Mouse (Mus musculus): ENCODE measurements at regions not wholly inside any gene's neighbourhood (a gene's known extent, or its start where the extent isn't known, plus 50 kb on each side); places are given as distances from the start of the nearest gene placed in this dataset.

GRCm38 (mm10) chr13:116619105-116619504, 309.6 kb upstream of the Isl1 start:
- no peak for DNase-seq (ENCODE audit: low spot score in 2 of 2)

DNA sequence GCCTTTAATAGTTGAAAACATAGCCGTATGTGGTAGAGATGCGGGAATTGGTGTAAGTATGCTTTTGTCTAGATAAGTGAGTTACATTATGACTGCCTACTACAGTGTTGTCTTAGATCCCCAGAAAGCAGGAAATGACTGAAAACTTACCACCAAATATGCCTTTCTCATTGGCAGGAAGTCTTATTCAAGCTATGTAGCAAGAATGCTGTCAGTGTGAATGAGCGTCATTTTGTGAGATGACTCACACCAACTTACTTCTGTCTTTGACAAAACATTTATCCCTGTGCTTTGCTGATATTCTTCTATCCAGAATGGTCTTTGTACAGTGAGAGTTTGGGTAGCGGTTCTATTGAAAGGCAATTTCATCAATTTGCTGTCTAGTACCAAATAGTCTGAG, 286.9 kb upstream of the Isl1 start:
- DNase-seq (ENCODE audit: low spot score in 2 of 2): no peak

DNA sequence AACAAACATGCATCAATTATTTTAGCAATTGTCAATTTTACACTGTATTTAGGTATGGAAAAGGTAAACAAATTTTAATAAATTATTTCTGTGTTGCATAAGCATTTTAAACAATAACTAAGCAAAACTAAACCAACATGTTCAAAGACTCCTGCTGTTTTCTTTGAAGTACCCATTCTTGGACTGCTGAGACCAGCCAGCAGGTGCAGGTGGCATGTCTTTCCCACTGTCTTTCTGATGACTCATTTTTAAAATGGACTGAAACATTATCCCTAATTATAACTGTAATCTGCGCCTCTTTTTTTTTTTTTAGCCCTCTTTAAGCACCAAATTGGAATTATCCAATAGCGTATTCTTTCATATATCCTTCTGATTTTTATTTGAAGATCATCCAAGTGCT, 286.0 kb upstream of the Isl1 start:
- no peak for DNase-seq (ENCODE audit: low spot score in 2 of 2)

DNA sequence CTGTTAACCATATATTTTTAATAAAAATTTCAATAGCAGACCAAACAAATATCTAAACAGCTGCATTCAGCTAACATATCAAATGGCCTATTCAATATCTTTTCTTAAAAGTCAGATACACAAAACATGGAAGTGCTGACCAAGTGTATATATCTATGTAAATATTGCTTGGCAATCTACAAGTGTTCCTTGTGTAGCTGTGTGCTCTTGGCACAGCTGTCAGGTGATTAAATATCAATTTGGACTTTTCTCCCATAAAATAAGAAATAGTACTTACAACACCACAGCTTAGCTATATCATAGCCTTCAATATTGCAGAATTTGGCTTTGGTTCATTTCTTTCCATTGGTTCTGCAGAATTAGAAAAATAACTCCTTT, 266.5 kb upstream of the Isl1 start:
- DNase-seq (ENCODE audit: low spot score in 2 of 2): no peak

DNA sequence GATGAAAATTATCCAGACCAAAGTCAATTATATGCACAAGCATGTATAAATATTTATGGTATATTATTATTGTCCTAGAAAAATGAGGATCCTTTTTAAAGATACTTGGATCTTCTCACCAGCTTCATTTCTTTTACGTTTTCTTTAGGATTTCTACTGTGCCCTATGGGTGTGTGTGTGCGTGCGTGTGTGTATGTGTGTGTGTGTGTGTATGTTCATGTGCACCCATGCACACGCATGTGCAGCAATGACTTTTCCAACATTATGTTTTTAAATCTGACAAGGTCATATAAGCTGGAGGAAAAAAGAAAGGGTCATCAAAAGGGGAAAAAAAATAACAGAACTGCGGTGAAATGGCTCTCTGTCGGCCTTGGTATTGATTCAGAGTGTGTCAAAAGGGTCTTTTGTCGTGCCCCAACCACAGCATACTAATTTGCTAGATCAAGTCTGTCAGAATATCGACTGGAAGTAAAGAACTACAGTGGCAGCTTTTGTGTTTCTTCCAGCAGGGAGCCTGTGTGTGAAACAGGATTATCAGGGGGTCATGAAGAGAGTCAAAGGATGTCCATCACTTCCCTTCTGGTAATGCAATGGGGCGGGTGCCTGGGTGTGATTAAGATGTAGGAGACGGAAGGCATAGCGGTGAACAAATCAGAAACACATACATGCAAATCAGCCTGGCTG, 265.9 kb upstream of the Isl1 start:
- no peak for DNase-seq (ENCODE audit: low spot score in 2 of 2)

GRCm38 (mm10) chr13:116555053-116555452, 245.6 kb upstream of the Isl1 start:
- no peak for DNase-seq (ENCODE audit: low spot score in 2 of 2)

GRCm38 (mm10) chr13:116535211-116535610, 225.7 kb upstream of the Isl1 start:
- DNase-seq (ENCODE audit: low spot score in 2 of 2): no peak

DNA sequence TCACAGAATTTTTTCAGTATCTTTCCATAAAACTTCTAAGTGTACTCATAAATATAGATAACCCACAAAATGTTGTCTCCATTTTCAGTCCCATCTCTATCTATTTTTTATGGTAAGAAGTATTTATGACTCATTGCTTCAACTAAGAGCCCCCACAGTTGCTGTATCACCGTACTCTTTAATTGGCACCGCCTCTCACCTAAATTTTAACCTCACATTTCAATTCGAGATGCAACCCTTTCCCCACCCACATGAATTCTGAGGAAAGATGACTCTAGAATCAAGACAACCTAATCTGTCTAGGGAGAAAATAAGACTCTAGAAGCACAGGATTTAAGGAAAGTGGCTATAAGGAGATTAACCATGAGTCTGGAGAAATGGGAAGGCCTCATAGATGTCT, 223.7 kb upstream of the Isl1 start:
- DNase-seq (ENCODE audit: low spot score in 2 of 2): no peak

GRCm38 (mm10) chr13:116528289-116528688, 218.8 kb upstream of the Isl1 start:
- no peak for DNase-seq (ENCODE audit: low spot score in 2 of 2)

GRCm38 (mm10) chr13:116527037-116527436, 217.5 kb upstream of the Isl1 start:
- DNase-seq (ENCODE audit: low spot score in 2 of 2): no peak

DNA sequence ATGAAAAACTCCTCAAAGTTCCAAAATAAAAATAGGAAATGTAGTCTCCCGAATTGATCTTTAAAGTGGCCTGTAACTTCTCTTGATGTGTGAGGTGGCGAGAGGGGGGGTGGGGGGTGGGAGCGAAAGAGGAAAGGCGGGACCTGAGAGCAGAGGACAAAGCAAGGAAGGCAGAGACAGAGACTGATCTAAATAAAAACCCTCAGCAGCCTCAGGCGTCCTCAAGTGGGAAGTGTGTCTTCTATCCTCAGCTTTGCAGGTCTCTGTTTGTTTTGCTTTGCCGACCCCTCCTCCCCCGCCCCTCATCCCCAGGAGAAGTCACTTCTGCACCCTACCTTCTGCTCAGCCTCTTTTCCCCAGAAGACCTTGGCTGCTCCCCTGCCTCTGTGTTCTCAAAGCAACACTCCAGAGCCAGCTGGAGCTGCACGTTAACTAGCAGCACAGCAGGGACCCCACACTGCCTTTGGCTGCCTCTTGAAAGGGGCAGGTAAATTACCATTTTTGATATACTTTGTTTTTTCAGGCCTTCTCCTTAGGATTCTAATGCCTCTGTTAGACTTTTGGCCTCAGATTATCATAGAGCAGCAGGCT, 214.3 kb upstream of the Isl1 start:
- DNase-seq (ENCODE audit: low spot score in 2 of 2): no peak

GRCm38 (mm10) chr13:116514640-116515311, 205.3 kb upstream of the Isl1 start:
- DNase-seq (ENCODE audit: low spot score in 2 of 2): no peak

- DNase-seq (ENCODE audit: low spot score in 2 of 2): no peak
These were observed 204.8 kb upstream of the Isl1 start for GRCm38 (mm10) chr13:116514256-116514639.

GRCm38 (mm10) chr13:116512398-116512797, 202.9 kb upstream of the Isl1 start:
- no peak for DNase-seq (ENCODE audit: low spot score in 2 of 2)

- DNase-seq (ENCODE audit: low spot score in 2 of 2): no peak
These were observed 198.8 kb upstream of the Isl1 start for GRCm38 (mm10) chr13:116508213-116508811.

DNA sequence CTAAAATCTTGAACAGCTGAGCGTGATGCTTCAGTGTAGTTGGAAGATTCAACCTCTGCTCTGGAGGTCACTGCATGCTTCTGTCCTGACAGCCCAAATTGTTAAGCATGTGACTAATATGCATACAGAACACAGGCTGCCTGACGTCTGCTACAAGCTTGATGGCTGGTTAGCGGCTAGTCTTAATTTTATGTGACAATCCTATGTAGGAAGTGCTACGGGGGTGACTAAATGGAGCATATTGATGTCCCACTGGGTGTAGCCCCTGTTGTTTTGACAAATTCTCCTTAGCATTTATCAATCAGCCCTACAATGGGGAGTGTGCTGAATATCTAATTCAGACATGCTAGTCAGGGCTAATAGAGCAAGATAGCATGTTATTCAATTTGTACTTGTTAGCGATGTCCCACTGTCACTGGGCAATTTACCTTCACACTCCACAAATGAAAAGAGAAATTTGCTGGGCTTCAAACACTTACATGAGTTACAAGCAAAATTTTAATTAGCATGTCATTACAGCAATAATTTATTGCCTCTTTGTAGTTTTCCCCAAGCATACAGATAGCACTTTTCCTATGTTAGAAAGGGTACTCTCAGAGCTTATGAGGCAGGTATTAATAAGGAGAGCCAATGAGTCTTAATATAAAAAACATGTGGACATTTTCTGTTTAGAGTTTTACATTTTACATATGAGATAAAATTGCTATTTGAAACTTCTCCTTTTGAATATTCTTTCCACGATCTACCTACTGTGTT, 188.3 kb upstream of the Isl1 start:
- no peak for DNase-seq (ENCODE audit: low spot score in 2 of 2)

GRCm38 (mm10) chr13:116495641-116496040, 186.2 kb upstream of the Isl1 start:
- DNase-seq (ENCODE audit: low spot score in 2 of 2): no peak

- no peak for DNase-seq (ENCODE audit: low spot score in 2 of 2)
These were observed 179.9 kb upstream of the Isl1 start for GRCm38 (mm10) chr13:116489420-116489819.

- no peak for DNase-seq (ENCODE audit: low spot score in 2 of 2)
These were observed 165.1 kb upstream of the Isl1 start for GRCm38 (mm10) chr13:116474611-116475010.

GRCm38 (mm10) chr13:116461757-116462156, 152.3 kb upstream of the Isl1 start:
- no peak for DNase-seq (ENCODE audit: low spot score in 2 of 2)

- DNase-seq (ENCODE audit: low spot score in 2 of 2): peak in 1 of 2 experiments; percentile 5
These were observed 133.9 kb upstream of the Isl1 start for GRCm38 (mm10) chr13:116443165-116443955.
